Mouse (Mus musculus) C2C12 (cell line): ENCODE measurements around the gene Ttc5. TPM values are rescaled to one million over a fixed set of nuclear protein-coding genes. Genes with fewer than 3 reads are reported as not detected.
"Not testable (repeated sequence)": the region's sequence is repeated elsewhere in the genome, so short reads cannot be mapped to it uniquely, and the experiment has no call there.

Experiments used
- H3K27me3 ChIP-seq: one replicate; pipeline ENCODE4 v1.6.1; 2011; ENCODE audit not compliant: control insufficient read depth, insufficient read depth, insufficient read length
- H3K36me3 ChIP-seq: one replicate; pipeline ENCODE4 v1.6.1; 2011; ENCODE audit not compliant: control insufficient read depth, insufficient read depth
- H3K4me3 ChIP-seq: one replicate; pipeline ENCODE4 v1.5.1; 2011; ENCODE audit warnings: mild to moderate bottlenecking, control low read depth; ENCODE audit not compliant: poor library complexity, insufficient read depth, severe bottlenecking
- H3K79me2 ChIP-seq: one replicate; pipeline ENCODE4 v1.6.1; 2011; ENCODE audit not compliant: control insufficient read depth, insufficient read depth
- H3K79me3 ChIP-seq: one replicate; pipeline ENCODE4 v1.6.1; 2011; ENCODE audit warnings: low read depth, control low read depth
- H3ac ChIP-seq: one replicate; pipeline ENCODE3; 2011; ENCODE audit warnings: low read depth; ENCODE audit not compliant: control insufficient read depth, insufficient read length
- CEBPB ChIP-seq: IDR thresholded peaks from one replicate; pipeline ENCODE4 v1.6.1; 2011; ENCODE audit warnings: low read depth, mild to moderate bottlenecking, control low read depth, moderate library complexity
- CTCF ChIP-seq: IDR thresholded peaks from one replicate; pipeline ENCODE4 v1.5.1; 2011; ENCODE audit not compliant: control insufficient read depth, insufficient read depth, insufficient read length
- FOSL1 ChIP-seq: IDR thresholded peaks from one replicate; pipeline ENCODE4 v1.8.0; 2011; ENCODE audit warnings: mild to moderate bottlenecking, low read length; ENCODE audit not compliant: poor library complexity, insufficient read depth, severe bottlenecking
- MAX ChIP-seq: IDR thresholded peaks from one replicate; pipeline ENCODE4 v1.6.1; 2011; ENCODE audit warnings: mild to moderate bottlenecking, control low read depth
- MYOD1 ChIP-seq: IDR thresholded peaks from one replicate; pipeline ENCODE4 v1.6.1; 2011; ENCODE audit warnings: low read depth; ENCODE audit not compliant: control insufficient read depth, insufficient read length
- MYOG ChIP-seq: IDR thresholded peaks from one replicate; pipeline ENCODE4 v1.6.1; 2011; ENCODE audit not compliant: control insufficient read depth, insufficient read length; ENCODE audit errors: extremely low read depth
- USF1 ChIP-seq: IDR thresholded peaks from one replicate; pipeline ENCODE4 v1.6.1; 2011; ENCODE audit warnings: low read depth, mild to moderate bottlenecking, control low read depth, moderate library complexity
- polyA plus RNA-seq: library from polyadenylated mRNA; unstranded; fragments of >200 nt; fragmentation: generic; extraction: Trizol; gene quantifications from one replicate; pipeline ENCODE4 v1.2.1, GENCODE M21; 2012; ENCODE audit warnings: missing spikeins

Gene Ttc5
- polyA plus RNA-seq, 1 experiment: 19.7 TPM

DNA sequence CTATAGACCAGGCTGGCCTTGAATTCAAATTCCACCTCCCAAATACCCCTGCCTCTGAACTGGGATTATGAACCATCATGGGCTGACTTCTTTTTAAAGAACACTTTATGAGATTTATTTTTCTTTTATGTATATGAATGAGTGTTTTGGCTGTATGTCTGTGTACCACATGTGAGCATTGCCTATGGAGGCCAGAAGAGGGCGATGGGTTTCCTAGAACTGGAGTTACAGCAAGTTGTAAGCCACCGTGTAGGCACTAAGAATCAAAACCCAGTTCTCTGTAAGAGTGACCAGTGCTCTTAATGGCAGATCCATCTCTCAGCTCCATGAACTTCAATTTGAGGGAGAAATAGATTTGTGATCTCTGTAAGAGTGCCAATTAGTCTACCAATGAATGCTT lies 37.9 kb upstream of the Ttc5 start:
- Histone ChIP-seq H3K4me3 (no peak overlapping the region), H3ac (no peak overlapping the region), H3K36me3 (peaks cover 49% of the 10 kb centered on the region), H3K79me2 (no peaks in the 10 kb centered on the region), H3K79me3 (no peaks in the 10 kb centered on the region), H3K27me3 (no peaks in the 10 kb centered on the region)
- no peak for TF ChIP-seq MYOD1
- no peak for TF ChIP-seq MYOG
- no peak for TF ChIP-seq USF1
- no peak for TF ChIP-seq MAX
- TF ChIP-seq CEBPB: no peak
- no peak for TF ChIP-seq CTCF
- no peak for TF ChIP-seq FOSL1

DNA sequence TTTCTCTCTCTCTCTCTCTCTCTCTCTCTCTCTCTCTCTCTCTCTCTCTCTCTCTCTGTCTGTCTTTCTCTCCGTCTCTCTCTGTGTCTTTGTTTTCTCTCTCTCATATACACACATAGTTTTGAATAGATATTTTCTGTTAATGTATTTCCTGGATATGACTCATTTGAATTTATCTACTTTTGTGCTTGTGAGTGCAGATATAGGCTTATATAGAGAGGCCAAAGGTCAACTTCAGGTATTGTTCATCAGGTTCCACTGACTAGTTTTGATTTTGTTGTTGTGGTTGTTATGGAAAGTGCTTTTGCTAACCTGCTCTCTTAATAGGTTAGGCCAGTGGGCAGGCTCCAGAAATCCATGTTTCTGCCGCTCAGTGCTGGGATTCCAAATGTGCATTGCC lies 27.7 kb upstream of the Ttc5 start:
- peaks cover 57% of the 10 kb centered on the region for H3K36me3 ChIP-seq

DNA sequence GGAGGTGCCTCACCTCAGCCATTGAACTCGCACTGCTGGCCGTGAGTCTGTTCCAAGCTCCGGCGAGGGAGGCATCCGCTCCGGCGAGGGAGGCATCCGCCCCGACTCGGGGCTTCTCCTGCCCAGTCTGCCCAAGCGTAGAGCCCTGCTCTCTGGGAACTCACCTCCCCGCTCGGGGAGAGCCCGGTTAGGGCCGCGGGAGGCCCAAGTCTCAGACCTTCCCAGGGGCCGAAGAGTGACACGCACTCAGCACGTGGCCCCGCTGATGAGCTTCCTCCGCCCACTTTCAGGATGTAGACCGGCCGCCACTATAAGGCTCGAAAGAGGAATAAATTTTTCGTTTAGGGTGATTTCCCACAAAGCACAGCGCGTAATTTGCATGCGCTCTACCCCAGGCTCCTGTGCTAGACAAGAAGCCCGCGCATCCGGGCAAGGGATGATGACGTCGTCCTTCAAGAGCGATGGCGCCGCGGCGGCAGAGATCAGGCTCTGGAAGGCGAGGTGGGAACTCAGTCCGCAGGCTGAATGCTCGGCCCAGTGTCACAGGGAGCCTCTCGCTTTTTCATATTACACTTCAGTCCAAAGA lies 22.3 kb upstream of the Ttc5 start, which contains the start of the genes Ccnb1ip1 and Parp2:
TSS of gene Ccnb1ip1 (minus strand) at position 246 of the 586 bp plus-strand sequence.
TSS of gene Parp2 (plus strand) at position 355 of the 586 bp plus-strand sequence.
- H3ac ChIP-seq: peak within 1 kb of the TSS; percentile 89
- no peaks in the 10 kb centered on the region for H3K27me3 ChIP-seq
- TF ChIP-seq FOSL1: no peak
- TF ChIP-seq USF1: peak; percentile 61
- no peak for TF ChIP-seq CTCF
- TF ChIP-seq MYOG: no peak
- TF ChIP-seq MYOD1: no peak
- TF ChIP-seq MAX: no peak
- no peak for TF ChIP-seq CEBPB
- peaks cover 33% of the 10 kb centered on the region for H3K79me3 ChIP-seq
- peaks cover 13% of the 10 kb centered on the region for H3K36me3 ChIP-seq
- peak within 1 kb of the TSS; percentile 51 for H3K4me3 ChIP-seq
- H3K79me2 ChIP-seq: peaks cover 46% of the 10 kb centered on the region

More for the DNA sequence above, 27.7 kb upstream of the Ttc5 start:
- H3ac ChIP-seq: no peak overlapping the region
- H3K4me3 ChIP-seq: no peak overlapping the region
- peaks cover 19% of the 10 kb centered on the region for H3K79me2 ChIP-seq
- TF ChIP-seq MYOG (no peak), CEBPB (no peak), FOSL1 (no peak), MYOD1 (no peak), MAX (no peak), USF1 (no peak), CTCF (no peak)
- H3K79me3 ChIP-seq: peaks cover 7% of the 10 kb centered on the region
- no peaks in the 10 kb centered on the region for H3K27me3 ChIP-seq

- H3ac ChIP-seq, H3K27me3 ChIP-seq, H3K4me3 ChIP-seq, H3K36me3 ChIP-seq: not testable (repeated sequence)
- H3K79me3 ChIP-seq: peaks cover 44% of the 10 kb centered on the region
- H3K79me2 ChIP-seq: peaks cover 57% of the 10 kb centered on the region
Observed at GRCm38 (mm10) chr14:50806469-50806868, 21.1 kb upstream of the Ttc5 start.

- Histone ChIP-seq H3K79me3 (peaks cover 58% of the 10 kb centered on the region), H3K36me3 (peaks cover under 1% of the 10 kb centered on the region), H3ac (peak overlapping the region; percentile 66), H3K27me3 (no peaks in the 10 kb centered on the region), H3K4me3 (peak overlapping the region; percentile 37), H3K79me2 (peaks cover 72% of the 10 kb centered on the region)
- TF ChIP-seq FOSL1 (no peak), CEBPB (no peak), CTCF (no peak), USF1 (no peak), MYOG (no peak), MAX (no peak), MYOD1 (no peak)
Observed at GRCm38 (mm10) chr14:50804683-50805082, 19.4 kb upstream of the Ttc5 start.
